Mouse (Mus musculus): Measurements from ENCODE around the gene Fam168a.

DNA sequence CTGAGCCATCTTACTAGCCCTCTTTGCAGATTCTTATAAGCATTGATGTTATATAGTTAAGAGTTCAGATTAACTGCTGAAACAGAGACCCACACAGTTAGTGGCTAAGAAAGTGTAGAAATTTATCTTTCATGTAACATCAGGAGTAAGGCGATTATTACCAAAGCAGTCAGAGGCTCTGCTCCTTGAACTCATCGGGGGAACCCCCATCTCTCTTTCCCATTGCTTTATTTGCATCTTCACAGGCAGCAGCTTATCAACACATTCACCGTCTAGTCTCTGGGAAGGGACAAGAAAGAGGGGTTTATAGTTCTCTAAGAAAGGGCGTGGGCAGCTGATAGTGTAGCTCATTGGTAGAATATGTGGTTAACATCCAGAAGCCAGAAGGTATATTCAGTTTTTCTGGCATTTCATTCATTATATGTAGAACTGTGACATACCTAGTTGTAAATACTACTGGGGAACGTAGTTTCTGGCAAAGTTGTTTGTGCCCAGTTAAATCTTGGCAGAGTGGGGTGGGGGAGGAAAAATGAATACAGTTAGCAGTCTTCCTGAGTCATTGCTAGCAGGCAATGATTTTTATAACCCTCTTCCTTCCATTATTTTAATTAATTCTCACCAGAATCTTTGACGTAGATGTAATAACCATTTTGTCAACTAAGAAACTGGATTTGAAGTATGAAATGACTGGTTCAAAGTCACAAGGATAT is 26.1 kb downstream of the Fam168a start:
- no peak for TF ChIP-seq CTCF (IDR thresholded peaks at IDR 0.05; ENCODE audit: low read depth)
- TF ChIP-seq EP300 (optimal IDR thresholded peaks at IDR 0.05): no peak
